Mouse (Mus musculus) lung, embryonic 14.5 days (tissue): ENCODE results near the gene Tex38. TPM values are rescaled to one million over a fixed set of nuclear protein-coding genes. Genes with fewer than 3 reads are reported as not detected.

Source experiments
- ATAC-seq: fragments of 200-750 bp; cut with Nextera tagmentation; 2 replicates; pipeline ENCODE4 v1.8.0; 2017; ENCODE audit warnings: mild to moderate bottlenecking, moderate TSS enrichment, moderate library complexity; ENCODE audit not compliant: insufficient read depth
- DNase-seq: peaks from one replicate; pipeline ENCODE4 v3.0.0-alpha.2; 2015
- H3K27ac ChIP-seq: fragments of 300-500 bp; sonication (generic); 2 replicates; pipeline ENCODE4 v1.5.1; 2014; ENCODE audit warnings: low read depth, mild to moderate bottlenecking, moderate library complexity
- H3K27me3 ChIP-seq: fragments of 300-500 bp; sonication (generic); 2 replicates; pipeline ENCODE4 v1.6.1; 2014; ENCODE audit warnings: low read length, control low read depth; ENCODE audit not compliant: insufficient read depth
- H3K36me3 ChIP-seq: fragments of 300-500 bp; sonication (generic); 2 replicates; pipeline ENCODE4 v1.6.1; 2014; ENCODE audit warnings: control low read depth; ENCODE audit not compliant: insufficient read depth
- H3K4me1 ChIP-seq: fragments of 300-500 bp; sonication (generic); 2 replicates; pipeline ENCODE4 v1.6.1; 2014; ENCODE audit warnings: antibody characterized with exemption, control low read depth; ENCODE audit not compliant: insufficient read depth
- H3K4me2 ChIP-seq: fragments of 300-500 bp; sonication (generic); 2 replicates; pipeline ENCODE4 v1.6.1; 2014; ENCODE audit warnings: mild to moderate bottlenecking
- H3K4me3 ChIP-seq: fragments of 300-500 bp; sonication (generic); 2 replicates; pipeline ENCODE4 v1.5.1; 2014; ENCODE audit warnings: low read depth, low read length
- H3K9ac ChIP-seq: fragments of 300-500 bp; sonication (generic); 2 replicates; pipeline ENCODE4 v1.6.1; 2014
- H3K9me3 ChIP-seq: fragments of 300-500 bp; sonication (generic); 2 replicates; pipeline ENCODE4 v1.6.1; 2016; ENCODE audit warnings: low read depth, low read length, control low read depth
- CTCF ChIP-seq: IDR thresholded peaks from 2 replicates; pipeline ENCODE4 v1.5.1; 2016; ENCODE audit warnings: antibody characterized with exemption, low read depth
- WGBS: fragments of 180-500 bp; shearing (Covaris S2); extraction: QIAGEN DNeasy Blood & Tissue Kit; methylation state at CpG from one replicate; pipeline ENCODE4 v1.1.7; 2014; 5-methylcytosine and 5-hydroxymethylcytosine counted together
- polyA plus RNA-seq: library from polyadenylated mRNA; unstranded; fragments of >200 nt; fragmentation: Nextera tagmentation; extraction: Ambion mirVana; gene quantifications from 2 replicates; pipeline ENCODE4 v1.2.1, GENCODE M21; 2014

Tex38 gene
- polyA plus RNA-seq, 1 experiment from 2014 or later = not detected

- Histone ChIP-seq H3K9ac (no peak overlapping the region), H3K4me1 (no peaks in the 10 kb centered on the region), H3K4me3 (no peak overlapping the region), H3K36me3 (no peaks in the 10 kb centered on the region), H3K4me2 (no peak overlapping the region), H3K9me3 (no peaks in the 10 kb centered on the region), H3K27me3 (no peaks in the 10 kb centered on the region), H3K27ac (no peak overlapping the region)
- no peak for TF ChIP-seq CTCF
- 52% methylated on average over 3 of the region's 3 CpGs for WGBS
- no peak for DNase-seq
- no peak for ATAC-seq
Observed at GRCm38 (mm10) chr4:115732223-115732818, 48.5 kb downstream of the Tex38 start.

- H3K27me3 ChIP-seq = no peaks in the 10 kb centered on the region
- H3K27ac ChIP-seq = no peak overlapping the region
- no peak overlapping the region for H3K4me3 ChIP-seq
- no peak overlapping the region for H3K9ac ChIP-seq
- no peaks in the 10 kb centered on the region for H3K9me3 ChIP-seq
- 22% methylated on average over 7 of the region's 7 CpGs for WGBS
- DNase-seq (peak; percentile 84), ATAC-seq (peak; percentile 65)
- no peaks in the 10 kb centered on the region for H3K36me3 ChIP-seq
- no peak overlapping the region for H3K4me2 ChIP-seq
- peak; percentile 86 for TF ChIP-seq CTCF
- no peaks in the 10 kb centered on the region for H3K4me1 ChIP-seq
Observed at GRCm38 (mm10) chr4:115731588-115732222, 49.1 kb downstream of the Tex38 start.

Other genes starting within 250 kb of the Tex38 start
- gene Cyp4a31, start 217.4 kb downstream of the Tex38 start, polyA plus RNA-seq = not detected in 2 replicates
- gene Cyp4a32, start 180.0 kb downstream of the Tex38 start, polyA plus RNA-seq = not detected in 2 replicates
- gene Cyp4b1, start 133.3 kb downstream of the Tex38 start, polyA plus RNA-seq = 7.6 and 10.9 TPM in 2 replicates
- 48.8 and 53.7 TPM in 2 replicates for gene Efcab14, start 43.3 kb downstream of the Tex38 start, polyA plus RNA-seq
- gene Atpaf1, start 3.8 kb upstream of the Tex38 start, polyA plus RNA-seq = 55.6 and 61.4 TPM in 2 replicates
- gene Mob3c, start 47.1 kb upstream of the Tex38 start, polyA plus RNA-seq = 9.6 and 11.5 TPM in 2 replicates
- 19.4 and 19.8 TPM in 2 replicates for gene Mknk1, start 58.2 kb upstream of the Tex38 start, polyA plus RNA-seq
- not detected in 2 replicates for gene Kncn, start 103.4 kb upstream of the Tex38 start, polyA plus RNA-seq
- not detected in 2 replicates for gene 6430628N08Rik, start 109.6 kb upstream of the Tex38 start, polyA plus RNA-seq
- not detected in 2 replicates for gene Dmbx1, start 158.9 kb upstream of the Tex38 start, polyA plus RNA-seq
- gene Faah, start 236.9 kb upstream of the Tex38 start, polyA plus RNA-seq = 6.3 and 8.0 TPM in 2 replicates